Mouse (Mus musculus): Measurements from ENCODE around the gene Sf1. TPM values are rescaled to one million over a fixed set of nuclear protein-coding genes. Genes with fewer than 3 reads are reported as not detected.

The Sf1 gene
- 136 and 194 TPM in 2 replicates for polyA plus RNA-seq (2012; rRNA removed)

DNA sequence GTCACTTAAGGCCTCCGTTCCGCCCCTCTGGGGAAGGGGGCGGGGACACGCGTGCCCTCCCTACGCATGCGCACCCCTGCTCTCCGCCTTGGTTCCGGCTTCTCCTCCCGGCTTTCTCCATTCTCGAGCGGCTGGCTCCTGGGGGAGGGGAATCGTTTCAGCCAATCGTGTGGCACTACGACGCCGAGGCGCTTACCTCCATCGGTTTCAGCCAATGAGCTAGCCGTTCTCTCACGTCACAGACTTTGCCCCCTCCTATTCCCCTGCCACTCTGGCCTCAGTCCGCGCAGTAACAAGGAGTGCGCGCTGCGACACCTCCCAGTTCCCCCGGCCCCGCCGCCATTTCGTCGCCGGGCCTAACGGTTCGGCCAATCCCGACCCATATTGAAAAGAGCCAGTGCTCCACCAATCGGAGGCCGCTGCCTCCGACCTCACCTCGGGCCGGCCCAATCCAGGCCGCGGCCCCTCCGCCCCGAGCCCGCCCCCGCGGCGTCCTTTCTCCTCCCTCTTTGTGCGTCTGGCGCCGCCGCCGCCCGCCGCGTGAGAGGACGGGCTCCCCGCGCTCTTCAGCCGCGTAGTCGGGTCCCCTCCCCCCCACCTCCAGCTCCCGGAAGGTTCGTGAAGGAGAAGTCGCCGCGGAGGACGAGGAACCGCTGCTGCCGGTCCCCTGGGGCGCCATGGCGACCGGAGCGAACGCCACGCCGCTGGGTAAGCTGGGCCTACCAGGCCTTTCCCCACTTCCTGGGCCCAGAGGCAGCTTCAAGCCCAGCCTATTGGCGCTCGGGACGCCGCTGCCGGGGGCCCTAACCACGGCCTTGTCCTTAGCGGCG, at the start of gene Sf1:
Sf1 (plus strand) TSS at position 280 of the 830 bp plus-strand sequence.
- Histone ChIP-seq H3K4me1 (ENCODE audit: control insufficient read depth, insufficient read depth, low read length) (peaks cover 13% of the 10 kb centered on the region), H3K4me3 (replicated peaks; ENCODE audit: extremely low read depth, low read depth, low read length) (peak within 1 kb of the TSS; percentile 89)
- TF ChIP-seq POLR2A (IDR thresholded peaks at IDR 0.05; ENCODE audit: borderline replicate concordance, extremely low read depth, low read depth, low read length) = peak; percentile 56; the same call in 1 of the 2 replicates
- TF ChIP-seq CTCF (IDR thresholded peaks at IDR 0.05; ENCODE audit: insufficient read depth, low read length) = no peak
- under 1% methylated on average over 79 of the region's 85 CpGs for WGBS
- DNase-seq = peak; percentile 99

DNA sequence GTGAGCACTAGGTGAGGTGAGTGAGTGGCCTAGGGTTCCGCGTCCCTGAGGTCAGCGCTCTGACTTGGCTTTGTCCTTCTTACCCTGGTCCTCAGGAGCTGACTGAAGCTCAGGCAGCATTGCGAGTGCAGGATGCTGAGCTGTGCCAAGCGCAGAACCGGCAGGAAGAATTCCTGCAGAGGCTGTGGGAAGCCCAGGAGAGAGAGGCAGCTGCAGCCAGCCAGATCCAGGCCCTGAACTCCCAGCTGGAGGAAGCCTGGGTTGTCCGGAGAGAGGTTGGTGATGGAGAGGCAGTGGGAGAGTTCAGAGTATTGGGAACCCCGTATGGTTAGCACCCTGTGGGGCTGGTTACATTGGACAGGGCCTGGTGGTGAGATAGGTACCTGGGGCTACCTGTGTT, 49.7 kb upstream of the Sf1 start:
- no peak for DNase-seq
- TF ChIP-seq CTCF (IDR thresholded peaks at IDR 0.05; ENCODE audit: insufficient read depth, low read length) (no peak), POLR2A (IDR thresholded peaks at IDR 0.05; ENCODE audit: borderline replicate concordance, extremely low read depth, low read depth, low read length) (no peak)
- WGBS = 84% methylated on average over 8 of the region's 8 CpGs
- Histone ChIP-seq H3K4me1 (ENCODE audit: control insufficient read depth, insufficient read depth, low read length) (no peaks in the 10 kb centered on the region), H3K4me3 (replicated peaks; ENCODE audit: extremely low read depth, low read depth, low read length) (no peak overlapping the region)

DNA sequence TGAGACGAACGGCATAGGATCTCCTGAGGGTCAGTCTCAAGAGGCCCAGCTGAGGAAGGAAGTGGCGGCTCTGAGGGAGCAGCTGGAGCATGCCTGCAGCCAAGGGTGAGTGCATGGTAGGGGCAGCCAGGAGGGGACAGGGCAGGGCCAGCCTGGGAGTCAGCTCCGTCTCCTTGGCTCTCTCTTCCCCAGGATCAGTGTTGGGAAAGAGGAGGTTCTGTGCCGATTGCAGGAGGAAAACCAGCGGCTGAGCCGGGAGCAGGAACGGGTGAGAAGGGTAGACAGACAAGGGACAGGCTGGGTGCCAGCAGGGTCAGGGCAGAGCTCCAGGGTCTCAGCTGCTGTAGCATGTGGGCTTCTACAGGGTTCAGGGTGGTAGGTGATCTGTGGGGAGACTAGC, 49.0 kb upstream of the Sf1 start:
- no peak for DNase-seq
- WGBS = 58% methylated on average over 8 of the region's 8 CpGs
- no peak overlapping the region for H3K4me3 ChIP-seq (replicated peaks; ENCODE audit: extremely low read depth, low read depth, low read length)
- TF ChIP-seq POLR2A (IDR thresholded peaks at IDR 0.05; ENCODE audit: borderline replicate concordance, extremely low read depth, low read depth, low read length) (no peak), CTCF (IDR thresholded peaks at IDR 0.05; ENCODE audit: insufficient read depth, low read length) (no peak)
- no peaks in the 10 kb centered on the region for H3K4me1 ChIP-seq (ENCODE audit: control insufficient read depth, insufficient read depth, low read length)

DNA sequence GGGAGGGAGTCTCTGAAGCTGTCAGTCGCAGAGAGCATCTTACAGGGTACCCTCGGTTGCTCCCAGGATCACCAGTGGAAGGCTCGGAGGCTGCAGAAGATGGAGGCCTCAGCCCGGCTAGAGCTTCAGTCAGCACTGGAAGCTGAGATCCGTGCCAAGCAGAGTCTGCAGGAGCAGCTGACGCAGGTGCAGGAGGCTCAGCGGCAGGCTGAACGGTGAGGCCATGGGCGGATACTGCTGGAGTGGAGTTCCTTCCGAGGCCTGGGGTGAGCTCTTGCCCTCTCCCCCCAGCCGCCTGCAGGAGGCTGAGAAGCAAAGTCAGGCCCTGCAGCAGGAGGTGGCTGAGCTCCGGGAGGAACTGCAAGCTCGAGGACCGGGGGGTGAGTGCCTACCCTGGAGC, 47.9 kb upstream of the Sf1 start:
- no peak overlapping the region for H3K4me3 ChIP-seq (replicated peaks; ENCODE audit: extremely low read depth, low read depth, low read length)
- H3K4me1 ChIP-seq (ENCODE audit: control insufficient read depth, insufficient read depth, low read length) = no peaks in the 10 kb centered on the region
- WGBS = 75% methylated on average over 14 of the region's 14 CpGs
- DNase-seq = no peak
- TF ChIP-seq POLR2A (IDR thresholded peaks at IDR 0.05; ENCODE audit: borderline replicate concordance, extremely low read depth, low read depth, low read length) = no peak

DNA sequence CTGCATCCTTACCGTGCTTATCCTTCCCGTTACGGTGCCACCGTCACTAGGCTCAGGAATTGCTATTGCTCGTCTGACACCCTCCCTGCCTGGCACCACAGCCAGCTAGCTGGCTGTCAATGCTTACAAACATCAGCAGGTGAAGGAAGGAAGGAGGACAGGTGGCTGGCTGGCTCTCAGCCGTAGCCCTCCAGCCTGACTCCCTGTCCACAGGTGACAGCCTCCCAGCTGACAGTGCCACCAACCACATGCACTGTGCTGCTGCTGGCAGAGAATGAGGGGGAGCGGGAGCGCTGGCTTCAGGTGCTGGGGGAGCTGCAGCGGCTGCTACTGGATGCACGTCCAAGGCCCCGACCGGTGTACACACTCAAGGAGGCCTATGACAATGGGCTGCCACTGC, 45.3 kb upstream of the Sf1 start:
- TF ChIP-seq CTCF (IDR thresholded peaks at IDR 0.05; ENCODE audit: insufficient read depth, low read length) (no peak), POLR2A (IDR thresholded peaks at IDR 0.05; ENCODE audit: borderline replicate concordance, extremely low read depth, low read depth, low read length) (no peak)
- Histone ChIP-seq H3K4me1 (ENCODE audit: control insufficient read depth, insufficient read depth, low read length) (no peaks in the 10 kb centered on the region), H3K4me3 (replicated peaks; ENCODE audit: extremely low read depth, low read depth, low read length) (no peak overlapping the region)
- 94% methylated on average over 12 of the region's 12 CpGs for WGBS
- DNase-seq = no peak

DNA sequence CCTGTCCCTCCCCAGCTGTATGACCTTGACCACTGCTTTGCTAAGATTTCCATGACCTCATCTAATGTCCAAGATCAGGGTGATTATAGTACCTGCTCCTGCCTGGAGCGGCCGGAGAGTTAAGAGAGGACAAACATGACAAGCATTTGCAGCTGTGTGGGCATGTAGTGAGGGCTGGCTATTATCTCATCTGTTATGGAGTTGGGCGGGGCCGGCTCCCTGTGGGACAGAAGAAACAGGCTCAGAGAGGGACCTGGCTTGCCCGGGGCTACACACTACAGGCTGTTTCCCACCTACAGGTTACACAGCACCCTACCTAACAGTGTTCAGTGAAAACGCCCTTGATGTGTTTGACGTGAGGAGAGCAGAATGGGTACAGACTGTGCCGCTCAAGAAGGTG, 42.1 kb upstream of the Sf1 start:
- Histone ChIP-seq H3K4me3 (replicated peaks; ENCODE audit: extremely low read depth, low read depth, low read length) (no peak overlapping the region), H3K4me1 (ENCODE audit: control insufficient read depth, insufficient read depth, low read length) (no peaks in the 10 kb centered on the region)
- WGBS = 80% methylated on average over 8 of the region's 8 CpGs
- TF ChIP-seq POLR2A (IDR thresholded peaks at IDR 0.05; ENCODE audit: borderline replicate concordance, extremely low read depth, low read depth, low read length) (no peak), CTCF (IDR thresholded peaks at IDR 0.05; ENCODE audit: insufficient read depth, low read length) (no peak)
- no peak for DNase-seq

DNA sequence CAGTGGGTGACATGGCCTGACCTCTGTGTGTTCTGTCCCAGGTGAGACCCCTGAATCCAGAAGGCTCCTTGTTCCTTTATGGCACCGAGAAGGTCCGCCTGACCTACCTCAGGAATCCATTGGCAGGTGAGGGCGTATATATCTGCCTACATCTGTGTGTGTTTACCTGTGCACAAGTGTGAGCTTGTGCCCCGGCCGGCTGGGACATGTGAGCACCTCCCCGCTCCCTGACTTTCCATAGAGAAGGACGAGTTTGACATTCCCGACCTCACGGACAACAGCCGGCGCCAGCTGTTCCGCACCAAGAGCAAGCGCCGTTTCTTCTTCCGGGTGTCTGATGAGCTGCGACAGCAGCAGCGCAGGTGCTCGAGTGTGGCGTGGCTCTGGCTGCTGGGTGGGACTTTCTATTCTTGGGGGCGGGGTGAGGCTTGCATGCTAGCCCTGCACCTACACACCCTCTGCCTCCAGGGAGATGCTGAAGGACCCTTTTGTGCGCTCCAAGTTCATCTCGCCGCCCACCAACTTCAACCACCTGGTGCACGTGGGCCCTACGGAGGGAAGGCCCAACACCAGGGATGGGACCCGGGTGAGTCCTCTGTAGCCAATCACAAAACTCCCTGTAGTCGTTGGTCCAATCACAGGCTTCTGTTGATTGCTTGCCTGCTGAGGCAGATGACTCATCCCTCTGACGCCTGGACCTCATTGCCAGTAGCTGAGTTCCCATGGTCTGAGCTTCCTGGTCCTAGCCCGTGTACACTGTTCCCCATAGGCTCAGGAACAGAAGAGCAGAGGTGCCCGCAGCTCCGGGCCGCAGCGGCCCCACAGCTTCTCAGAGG, 41.5 kb upstream of the Sf1 start:
- WGBS = 74% methylated on average over 33 of the region's 33 CpGs
- no peak for DNase-seq
- TF ChIP-seq CTCF (IDR thresholded peaks at IDR 0.05; ENCODE audit: insufficient read depth, low read length) (no peak), POLR2A (IDR thresholded peaks at IDR 0.05; ENCODE audit: borderline replicate concordance, extremely low read depth, low read depth, low read length) (no peak)
- Histone ChIP-seq H3K4me3 (replicated peaks; ENCODE audit: extremely low read depth, low read depth, low read length) (no peak overlapping the region), H3K4me1 (ENCODE audit: control insufficient read depth, insufficient read depth, low read length) (no peaks in the 10 kb centered on the region)

DNA sequence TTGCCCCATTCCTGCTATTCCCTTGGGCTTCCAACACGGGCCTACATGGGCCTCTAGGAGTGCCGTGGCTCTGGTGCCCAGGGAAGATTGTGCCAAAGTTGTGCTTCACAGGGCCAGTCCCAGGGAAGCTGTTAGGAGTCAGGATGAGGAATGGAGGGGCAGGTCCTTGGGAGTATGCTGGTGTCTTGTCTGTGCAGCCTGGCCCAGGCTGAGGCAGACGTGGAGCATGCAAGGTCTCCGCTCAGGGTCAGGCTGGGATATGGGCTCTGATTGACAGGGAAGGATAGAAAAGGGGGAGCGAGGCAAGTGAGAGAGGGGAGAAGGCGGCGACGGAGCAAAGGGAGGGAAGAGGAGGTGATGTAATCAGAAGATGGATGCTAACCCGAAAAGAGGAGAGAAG, 38.7 kb upstream of the Sf1 start:
- TF ChIP-seq POLR2A (IDR thresholded peaks at IDR 0.05; ENCODE audit: borderline replicate concordance, extremely low read depth, low read depth, low read length) = no peak
- TF ChIP-seq CTCF (IDR thresholded peaks at IDR 0.05; ENCODE audit: insufficient read depth, low read length) = no peak
- Histone ChIP-seq H3K4me3 (replicated peaks; ENCODE audit: extremely low read depth, low read depth, low read length) (no peak overlapping the region), H3K4me1 (ENCODE audit: control insufficient read depth, insufficient read depth, low read length) (no peaks in the 10 kb centered on the region)
- WGBS = 76% methylated on average over 9 of the region's 9 CpGs
- DNase-seq = no peak

DNA sequence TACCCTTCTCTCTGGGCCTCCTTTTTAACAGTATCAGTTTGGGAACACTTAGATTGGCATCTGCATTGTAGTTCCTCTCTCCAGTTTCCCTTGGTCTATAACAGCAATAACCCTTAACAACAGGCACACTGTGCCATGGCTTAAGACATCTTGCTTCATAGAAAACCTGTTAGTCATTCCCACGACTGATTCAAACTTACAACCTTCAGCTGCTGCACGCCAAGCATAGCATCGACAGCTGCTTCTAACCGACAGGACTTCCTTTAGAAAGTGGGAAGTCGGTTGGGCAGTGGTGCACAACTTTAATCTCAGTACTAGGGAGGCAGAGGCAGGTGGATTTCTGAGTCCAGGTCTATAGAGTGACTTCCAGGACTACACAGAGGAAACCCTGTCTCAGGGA, 32.3 kb upstream of the Sf1 start:
- Histone ChIP-seq H3K4me1 (ENCODE audit: control insufficient read depth, insufficient read depth, low read length) (peaks cover 11% of the 10 kb centered on the region; the same call in 1 of the 2 replicates), H3K4me3 (replicated peaks; ENCODE audit: extremely low read depth, low read depth, low read length) (no peak overlapping the region)
- 34% methylated on average over 5 of the region's 5 CpGs for WGBS
- DNase-seq = no peak
- TF ChIP-seq POLR2A (IDR thresholded peaks at IDR 0.05; ENCODE audit: borderline replicate concordance, extremely low read depth, low read depth, low read length) (no peak), CTCF (IDR thresholded peaks at IDR 0.05; ENCODE audit: insufficient read depth, low read length) (no peak)

Measured in lung, adult 2 months (tissue).